ENCODE assay signal across 1 mouse cellular context in the genomic region with DNA sequence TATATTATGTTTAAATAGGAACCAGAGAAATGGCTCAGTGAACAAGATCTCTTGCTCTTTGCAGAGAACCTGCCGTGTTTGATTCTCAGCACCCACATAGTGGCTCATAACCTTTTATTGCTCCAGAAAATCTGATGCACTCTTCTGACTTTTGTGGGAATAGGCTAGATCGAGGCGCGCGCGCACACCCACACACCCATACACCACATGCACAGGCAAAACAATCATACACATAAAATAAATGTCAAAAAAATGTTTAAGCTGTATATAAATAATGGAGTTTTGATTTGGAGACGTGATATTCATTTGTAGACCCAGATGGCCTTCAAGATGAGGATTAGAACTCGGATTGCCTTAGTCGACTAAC.
TF ChIP-seq lines count a peak whose summit lies in the region.

No protein-coding gene starts in this region.

TF ChIP-seq in CH12.LX, 34 proteins besides CTCF, POLR2A, EP300 and RAD21:
- no peak for TF ChIP-seq MXI1 (IDR thresholded peaks at IDR 0.05; ENCODE audit: low read depth, low read length)
- no peak for TF ChIP-seq JUN (IDR thresholded peaks at IDR 0.05; ENCODE audit: insufficient read depth, low read depth, low read length)
- no peak for TF ChIP-seq MAFK (IDR thresholded peaks at IDR 0.05; ENCODE audit: insufficient replicate concordance, low read length)
- no peak for TF ChIP-seq CHD1 (IDR thresholded peaks at IDR 0.05; ENCODE audit: low read depth, low read length)
TF ChIP-seq in CH12.LX: peak in this region for 0.
